Comparison of ENCODE assay signal across 15 mouse cellular contexts in the genomic region with DNA sequence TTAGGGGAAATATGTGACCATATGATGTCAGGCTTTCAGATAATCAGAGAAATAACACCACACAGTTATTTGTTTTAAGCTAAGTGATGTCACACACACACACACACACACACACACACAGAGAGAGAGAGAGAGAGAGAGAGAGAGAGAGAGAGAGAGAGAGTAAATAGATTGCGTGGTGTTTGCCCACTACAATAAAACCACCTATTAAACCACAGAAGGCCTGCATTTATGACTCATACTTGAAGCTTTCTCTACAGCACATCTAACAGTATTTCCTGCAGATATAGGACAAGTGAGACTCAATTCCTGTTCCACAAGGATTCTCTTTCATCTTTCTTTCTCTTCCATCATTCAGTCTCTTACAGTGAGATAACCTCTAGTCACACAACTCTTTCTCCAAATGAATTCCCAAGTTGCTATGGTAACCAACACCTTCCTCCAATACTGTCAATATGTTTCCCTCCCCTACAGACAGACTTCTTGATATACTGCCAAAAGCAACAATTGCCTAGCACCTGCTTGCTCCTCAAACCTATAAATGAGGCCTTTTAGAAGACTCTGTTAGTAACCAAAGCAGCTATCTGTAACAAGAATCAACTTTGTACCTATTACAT.
A peak's percentile ranks its signal among the peaks of the same experiment; 100 is the strongest.
DNase-seq lines count a peak whose midpoint lies in the region; ATAC-seq and TF ChIP-seq lines count a peak whose summit lies in the region.
"Had no signal": no experiment of that assay in that cellular context is flagged by ENCODE, and none has a peak within 500 bp of the region (broad histone marks: within the 10 kb centered on the region; RNA-seq: fewer than 3 reads in every experiment).

No protein-coding gene starts in this region.

- peaks cover 0 to 26% of the 10 kb centered on the region in 2 experiments; a peak in 2 of 4 replicates for H3K36me3 ChIP-seq in MEL (ENCODE audit: control insufficient read depth in 1 of 2, insufficient read depth in 2 of 2, low read length in 2 of 2)
- H3K36me3 ChIP-seq in kidney, adult 2 months (ENCODE audit: control insufficient read depth, insufficient read depth, low read length): no peaks in the 10 kb centered on the region
- H3K36me3 ChIP-seq: embryonic facial prominence, embryonic 13.5 days; heart, embryonic 13.5 days; hindbrain, embryonic 10.5 days; liver, embryonic 12.5 days had no signal

- H3K9ac ChIP-seq in MEL (ENCODE audit: control insufficient read depth, low read depth, low read length, poor library complexity, severe bottlenecking): no peak overlapping the region
- H3K9ac ChIP-seq: embryonic facial prominence, embryonic 13.5 days; heart, embryonic 13.5 days; liver, embryonic 12.5 days had no signal

- DNase-seq in frontal cortex, postnatal 10 days (ENCODE audit: low spot score in 2 of 2): no peak
- DNase-seq in 3T3-L1 (ENCODE audit: low read depth, low spot score): peak; percentile 75
- peak; percentile 41 for DNase-seq in MEL (ENCODE audit: low read depth, low spot score)
- DNase-seq in induced T-regulatory cell, adult 2 months (ENCODE audit: low read depth): peak; percentile 22
- no peak for DNase-seq in kidney, adult 2 months
- no peak for DNase-seq in heart, adult 9 months (ENCODE audit: low spot score in 2 of 2)
- DNase-seq in left cerebral cortex, postnatal 25 days (ENCODE audit: low spot score in 2 of 2): no peak
- DNase-seq: adrenal gland, postnatal 25 days; gastrocnemius, postnatal 36 days; kidney, adult 8-10 months had no signal

- H3K9me3 ChIP-seq in MEL (replicated peaks; ENCODE audit: insufficient read depth, low read length): no peaks in the 10 kb centered on the region
- H3K9me3 ChIP-seq: embryonic facial prominence, embryonic 13.5 days; heart, embryonic 13.5 days; hindbrain, embryonic 10.5 days; liver, embryonic 12.5 days had no signal

- H3K4me3 ChIP-seq in MEL (ENCODE audit: control insufficient read depth in 1 of 2, insufficient read depth in 1 of 2, low read depth in 2 of 2, low read length in 2 of 2): no peak overlapping the region
- H3K4me3 ChIP-seq in kidney, adult 2 months (ENCODE audit: insufficient read depth, low read depth, low read length): no peak overlapping the region
- H3K4me3 ChIP-seq: embryonic facial prominence, embryonic 13.5 days; heart, embryonic 13.5 days; hindbrain, embryonic 10.5 days; liver, embryonic 12.5 days had no signal

- H3K27me3 ChIP-seq in MEL (ENCODE audit: control insufficient read depth in 1 of 2, insufficient read depth in 2 of 2, low read length in 2 of 2): no peaks in the 10 kb centered on the region
- H3K27me3 ChIP-seq in kidney, adult 2 months (replicated peaks; ENCODE audit: control insufficient read depth, insufficient read depth, low read length): no peaks in the 10 kb centered on the region
- H3K27me3 ChIP-seq: embryonic facial prominence, embryonic 13.5 days; heart, embryonic 13.5 days; liver, embryonic 12.5 days had no signal

- TF ChIP-seq POLR2A in MEL (IDR thresholded peaks at IDR 0.05; ENCODE audit: control insufficient read depth in 1 of 2, insufficient read depth in 1 of 2, low read depth in 1 of 2, low read length in 2 of 2, poor library complexity in 1 of 2): no peak
- no peak for TF ChIP-seq POLR2A in kidney, adult 2 months (IDR thresholded peaks at IDR 0.05; ENCODE audit: low read depth, low read length)

- no peak overlapping the region for H3K27ac ChIP-seq in MEL (ENCODE audit: control insufficient read depth, low read depth, low read length)
- H3K27ac ChIP-seq in kidney, adult 2 months (ENCODE audit: insufficient read depth, low read depth, low read length): no peak overlapping the region
- H3K27ac ChIP-seq: embryonic facial prominence, embryonic 13.5 days; heart, embryonic 13.5 days; hindbrain, embryonic 10.5 days; liver, embryonic 12.5 days had no signal

- intact Hi-C loops in left cerebral cortex, postnatal 25 days (cut with DNase I): no loop called here

- no peak for TF ChIP-seq RAD21 in MEL (IDR thresholded peaks at IDR 0.05; ENCODE audit: low read depth, low read length)

- TF ChIP-seq CTCF in MEL (IDR thresholded peaks at IDR 0.05 in 2 of 3, conservative IDR thresholded peaks at IDR 0.05 in 1 of 3; ENCODE audit: control insufficient read depth in 1 of 3, insufficient read depth in 1 of 3, low read depth in 2 of 3, low read length in 3 of 3, poor library complexity in 1 of 3, severe bottlenecking in 1 of 3): no peak
- TF ChIP-seq CTCF in kidney, adult 2 months (conservative IDR thresholded peaks at IDR 0.05; ENCODE audit: insufficient read depth, insufficient read length, low read depth, low read length): no peak

- peak; percentile 47 for ATAC-seq in frontal cortex, adult (ENCODE audit: low TSS enrichment)
- ATAC-seq: liver, embryonic 12.5 days had no signal

- peak in 1 of 2 experiments; percentile 15; a peak in 1 of 4 replicates for TF ChIP-seq EP300 in MEL (IDR thresholded peaks at IDR 0.05; ENCODE audit: low read depth in 1 of 2, low read length in 2 of 2)

- peaks cover 16% of the 10 kb centered on the region for H3K79me2 ChIP-seq in MEL (ENCODE audit: control insufficient read depth, insufficient read depth, low read length, poor library complexity)

- 84% methylated on average over 1 of the region's 1 CpGs for WGBS in kidney, adult 2 months

- H3K4me1 ChIP-seq in MEL (ENCODE audit: control insufficient read depth in 1 of 2, insufficient read depth in 2 of 2, low read length in 2 of 2): peaks cover 9 to 13% of the 10 kb centered on the region in 2 experiments
- peaks cover 9% of the 10 kb centered on the region for H3K4me1 ChIP-seq in kidney, adult 2 months (ENCODE audit: control insufficient read depth, insufficient read depth, low read length)
- H3K4me1 ChIP-seq: embryonic facial prominence, embryonic 13.5 days; hindbrain, embryonic 10.5 days had no signal

TF ChIP-seq in MEL, 35 proteins besides CTCF, POLR2A, EP300 and RAD21:
- TF ChIP-seq JUND (IDR thresholded peaks at IDR 0.05; ENCODE audit: low read depth, low read length) (0 out of 2 replicates have a peak, but pooled peaks have one; percentile 27), MAZ (IDR thresholded peaks at IDR 0.05; ENCODE audit: low read depth, low read length) (no peak)

Comparison
In these comparisons a context has a peak if more than half of its experiments do, and no peak if none do; other contexts are left out.
1. DNase-seq: peak in 3T3-L1 (single experiment), MEL (single experiment) and induced T-regulatory cell, adult 2 months (single experiment); none in frontal cortex, postnatal 10 days (0 of 2), kidney, adult 2 months (single experiment), heart, adult 9 months (0 of 2) and left cerebral cortex, postnatal 25 days (0 of 2).